Mouse (Mus musculus) liver, embryonic 16.5 days (tissue): ENCODE results near the gene Faf2. TPM values are rescaled to one million over a fixed set of nuclear protein-coding genes. Genes with fewer than 3 reads are reported as not detected.
A peak's percentile ranks its signal among the peaks of the same experiment; 100 is the strongest.

Experiments used
- ATAC-seq: fragments of 200-750 bp; cut with Nextera tagmentation; 2 replicates; pipeline ENCODE4 v1.8.0; 2017; ENCODE audit warnings: low read depth, mild to moderate bottlenecking, moderate number of reproducible peaks, moderate library complexity
- H3K27ac ChIP-seq: fragments of 300-500 bp; sonication (generic); 2 replicates; pipeline ENCODE4 v1.5.1; 2014; ENCODE audit warnings: mild to moderate bottlenecking, low read length
- H3K27me3 ChIP-seq: fragments of 300-500 bp; sonication (generic); 2 replicates; pipeline ENCODE4 v1.6.1; 2014; ENCODE audit warnings: low read depth, low read length, mixed read lengths; ENCODE audit not compliant: control insufficient read depth, insufficient read depth
- H3K36me3 ChIP-seq: fragments of 300-500 bp; sonication (generic); 2 replicates; pipeline ENCODE4 v1.6.1; 2014; ENCODE audit warnings: mild to moderate bottlenecking; ENCODE audit not compliant: control insufficient read depth, insufficient read depth
- H3K4me1 ChIP-seq: fragments of 300-500 bp; sonication (generic); 2 replicates; pipeline ENCODE4 v1.6.1; 2014; ENCODE audit warnings: low read depth, low read length, mixed read lengths; ENCODE audit not compliant: control insufficient read depth
- H3K4me2 ChIP-seq: fragments of 300-500 bp; sonication (generic); 2 replicates; pipeline ENCODE4 v1.6.1; 2014; ENCODE audit warnings: low read depth, low read length, mixed read lengths
- H3K4me3 ChIP-seq: fragments of 300-500 bp; sonication (generic); 2 replicates; pipeline ENCODE4 v1.5.1; 2014; ENCODE audit warnings: low read depth, mild to moderate bottlenecking, low read length
- H3K9ac ChIP-seq: fragments of 300-500 bp; sonication (generic); 2 replicates; pipeline ENCODE4 v1.6.1; 2014; ENCODE audit warnings: low read depth, low read length
- H3K9me3 ChIP-seq: fragments of 300-500 bp; sonication (generic); replicated peaks from 2 replicates; pipeline ENCODE4 v1.6.1; 2016; ENCODE audit warnings: low read length; ENCODE audit not compliant: control insufficient read depth
- WGBS: fragments of 180-500 bp; shearing (Covaris S2); extraction: QIAGEN DNeasy Blood & Tissue Kit; methylation state at CpG from one replicate; pipeline ENCODE4 v1.1.7; 2014; ENCODE audit not compliant: insufficient replicate concordance; 5-methylcytosine and 5-hydroxymethylcytosine counted together
- polyA plus RNA-seq: library from polyadenylated mRNA; unstranded; fragments of >200 nt; fragmentation: Nextera tagmentation; extraction: Ambion mirVana; gene quantifications from 2 replicates; pipeline ENCODE4 v1.2.1, GENCODE M21; 2015

The Faf2 gene
- polyA plus RNA-seq, 1 experiment from 2014 or later = 29.9 TPM

DNA sequence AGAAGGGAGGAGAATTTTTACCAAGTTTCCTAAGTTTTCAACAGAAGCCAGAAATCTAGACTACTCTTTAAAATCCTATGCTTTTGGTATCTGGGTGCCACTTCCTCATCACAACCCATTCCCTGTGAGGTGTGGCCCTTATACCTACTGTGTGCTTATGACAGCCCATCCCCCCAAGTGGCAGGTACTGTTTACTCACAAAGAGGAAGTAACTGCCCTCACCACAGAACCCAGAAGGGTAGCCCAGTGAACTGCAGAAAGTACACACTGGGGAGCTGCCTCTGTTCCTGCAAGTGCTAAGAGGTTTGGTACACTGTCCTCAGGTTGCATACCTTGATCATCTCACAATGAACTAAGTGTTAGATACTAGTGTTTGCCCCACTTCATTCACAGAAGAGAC is 70.2 kb downstream of the Faf2 start:
- no peaks in the 10 kb centered on the region for H3K36me3 ChIP-seq
- no peaks in the 10 kb centered on the region for H3K27me3 ChIP-seq
- no peak for ATAC-seq
- peak overlapping the region; percentile 82 for H3K4me3 ChIP-seq
- no peaks in the 10 kb centered on the region for H3K9me3 ChIP-seq
- H3K9ac ChIP-seq = peak overlapping the region; percentile 85
- peak overlapping the region; percentile 18 for H3K27ac ChIP-seq
- H3K4me1 ChIP-seq = peaks cover 43% of the 10 kb centered on the region
- H3K4me2 ChIP-seq = peak overlapping the region; percentile 95

DNA sequence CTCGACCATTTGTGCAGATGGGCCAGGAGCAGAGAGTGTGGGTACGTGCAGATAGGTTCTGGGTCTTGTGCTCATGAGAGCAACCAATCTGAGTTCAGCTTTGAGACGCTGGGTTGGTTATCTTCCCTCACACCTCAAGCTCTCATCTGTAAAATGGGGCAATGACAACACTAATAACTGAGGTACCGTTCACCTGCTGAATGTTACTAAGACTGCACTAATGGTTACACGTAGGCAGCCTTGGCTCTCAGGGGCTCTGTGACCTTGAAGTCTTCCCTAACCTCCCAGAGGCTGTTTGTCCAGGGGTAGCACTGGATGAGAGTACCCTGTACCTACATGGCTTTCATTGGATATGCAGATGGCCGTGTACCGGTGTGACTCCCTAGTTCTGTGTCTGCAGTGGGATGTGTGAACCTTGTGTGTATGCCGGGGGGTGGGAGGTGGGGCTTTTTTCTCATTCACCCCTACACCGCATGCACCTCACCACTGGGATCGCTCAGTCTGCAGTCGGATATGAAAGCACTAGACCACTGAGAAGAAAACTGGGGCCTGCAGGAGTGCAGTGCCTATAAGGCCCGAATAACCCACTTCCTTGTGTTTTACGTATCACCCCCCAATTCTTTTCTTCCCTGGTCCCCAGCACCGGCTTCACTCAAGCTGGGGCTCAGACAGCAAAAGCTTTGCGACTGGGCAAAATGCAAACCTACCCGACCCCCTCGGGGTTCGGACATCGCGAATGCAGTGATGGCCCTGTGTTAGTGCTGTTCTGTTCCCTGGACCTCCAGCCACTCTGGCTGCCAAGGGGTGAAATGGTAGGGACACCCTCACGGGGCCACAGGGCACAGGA is 71.3 kb downstream of the Faf2 start:
- H3K4me1 ChIP-seq = peaks cover 41% of the 10 kb centered on the region
- H3K4me3 ChIP-seq = peak overlapping the region; percentile 82
- H3K27ac ChIP-seq = peak overlapping the region; percentile 96
- H3K36me3 ChIP-seq = no peaks in the 10 kb centered on the region
- peak overlapping the region; percentile 95 for H3K4me2 ChIP-seq
- no peaks in the 10 kb centered on the region for H3K27me3 ChIP-seq
- H3K9ac ChIP-seq = peak overlapping the region; percentile 85
- 5% methylated on average over 21 of the region's 21 CpGs for WGBS
- no peak for ATAC-seq
- no peaks in the 10 kb centered on the region for H3K9me3 ChIP-seq

DNA sequence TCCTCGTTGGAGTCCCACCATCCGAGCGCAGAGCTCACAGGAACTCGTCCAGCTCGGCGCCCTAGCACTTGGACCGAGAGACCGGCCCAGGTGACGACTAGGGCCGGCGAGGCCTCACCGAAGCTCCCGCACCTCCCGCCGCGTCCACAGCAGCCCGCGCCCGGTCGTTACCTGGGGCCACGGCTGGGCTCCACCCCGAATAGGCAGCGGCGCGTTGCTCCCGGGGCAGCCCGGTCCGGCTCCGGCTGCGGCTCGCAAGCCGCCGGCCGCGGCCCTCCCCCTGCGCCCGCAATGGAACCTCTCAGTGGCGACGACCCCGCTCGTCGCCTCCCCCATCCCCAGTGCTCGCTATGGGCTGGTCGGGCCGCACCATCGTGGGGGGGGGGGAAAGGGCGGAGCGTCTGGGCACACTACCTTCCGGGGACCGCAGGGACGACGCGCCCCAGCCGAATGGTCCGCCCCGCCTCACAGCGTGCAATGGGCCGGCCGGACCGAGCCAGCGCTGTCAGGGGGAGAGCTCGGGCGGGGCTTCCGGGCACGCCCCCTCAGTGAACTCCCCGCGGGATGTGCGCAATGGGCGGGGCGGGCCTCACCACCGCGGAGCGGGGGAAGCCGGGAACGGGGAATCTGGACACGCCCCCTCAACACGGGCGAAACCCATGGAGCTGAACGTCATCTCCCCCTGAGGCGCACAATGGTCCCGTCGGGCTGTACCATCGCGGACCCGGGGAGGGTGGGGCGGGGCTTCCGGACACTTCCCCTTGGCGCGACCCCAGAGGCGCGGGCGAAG is 72.2 kb downstream of the Faf2 start, which contains the start of gene Rnf44:
Gene Rnf44, minus strand, starts transcription at position 350 of the 790 bp plus-strand sequence.
- Histone ChIP-seq H3K9ac (peak within 1 kb of the TSS; percentile 85), H3K27ac (peak within 1 kb of the TSS; percentile 96), H3K4me3 (peak within 1 kb of the TSS; percentile 82), H3K4me1 (peaks cover 34% of the 10 kb centered on the region), H3K27me3 (no peaks in the 10 kb centered on the region), H3K4me2 (peak within 1 kb of the TSS; percentile 95), H3K36me3 (no peaks in the 10 kb centered on the region), H3K9me3 (no peaks in the 10 kb centered on the region)
- peak; percentile 96 for ATAC-seq
- under 1% methylated on average over 87 of the region's 92 CpGs for WGBS

DNA sequence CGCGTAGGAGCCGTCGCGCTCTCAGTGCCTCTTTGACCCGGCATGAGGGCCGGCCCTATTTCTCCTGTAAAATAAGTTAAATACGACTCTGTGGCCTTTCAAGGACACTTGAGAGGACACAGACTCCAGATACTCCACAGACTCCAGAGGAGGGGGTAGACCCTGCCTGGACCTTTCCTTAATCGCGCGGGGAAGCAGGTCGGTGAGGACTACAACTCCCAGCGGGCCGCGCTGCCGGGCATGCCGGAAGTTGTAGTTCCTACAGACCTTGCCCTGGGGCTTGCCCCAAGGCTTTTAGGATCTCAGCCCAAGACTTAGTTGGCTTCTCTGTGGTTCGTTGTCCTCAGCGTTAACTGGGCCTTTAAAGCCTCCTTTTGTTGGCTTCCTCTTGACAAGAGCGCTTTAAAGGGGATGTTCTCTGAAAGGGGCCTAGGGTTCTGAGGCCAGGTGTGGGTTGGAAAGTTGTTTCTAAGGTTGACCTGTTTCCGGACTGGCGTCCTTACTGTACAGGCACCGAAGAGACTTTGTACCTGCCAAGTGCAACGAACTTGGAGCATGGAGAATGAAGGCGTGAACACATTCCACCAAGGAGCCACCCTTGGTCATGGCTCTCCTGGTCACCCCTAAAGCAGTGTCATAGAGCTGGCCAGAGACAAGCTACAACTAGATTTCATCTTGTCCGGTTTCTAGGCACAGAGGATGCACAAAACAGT is 72.9 kb downstream of the Faf2 start:
- no peaks in the 10 kb centered on the region for H3K27me3 ChIP-seq
- no peaks in the 10 kb centered on the region for H3K9me3 ChIP-seq
- peaks cover 31% of the 10 kb centered on the region for H3K4me1 ChIP-seq
- WGBS = 14% methylated on average over 26 of the region's 26 CpGs
- peak overlapping the region; percentile 71 for H3K9ac ChIP-seq
- peak overlapping the region; percentile 95 for H3K4me2 ChIP-seq
- no peaks in the 10 kb centered on the region for H3K36me3 ChIP-seq
- peak overlapping the region; percentile 82 for H3K4me3 ChIP-seq
- ATAC-seq = peak; percentile 66
- H3K27ac ChIP-seq = peak overlapping the region; percentile 96

DNA sequence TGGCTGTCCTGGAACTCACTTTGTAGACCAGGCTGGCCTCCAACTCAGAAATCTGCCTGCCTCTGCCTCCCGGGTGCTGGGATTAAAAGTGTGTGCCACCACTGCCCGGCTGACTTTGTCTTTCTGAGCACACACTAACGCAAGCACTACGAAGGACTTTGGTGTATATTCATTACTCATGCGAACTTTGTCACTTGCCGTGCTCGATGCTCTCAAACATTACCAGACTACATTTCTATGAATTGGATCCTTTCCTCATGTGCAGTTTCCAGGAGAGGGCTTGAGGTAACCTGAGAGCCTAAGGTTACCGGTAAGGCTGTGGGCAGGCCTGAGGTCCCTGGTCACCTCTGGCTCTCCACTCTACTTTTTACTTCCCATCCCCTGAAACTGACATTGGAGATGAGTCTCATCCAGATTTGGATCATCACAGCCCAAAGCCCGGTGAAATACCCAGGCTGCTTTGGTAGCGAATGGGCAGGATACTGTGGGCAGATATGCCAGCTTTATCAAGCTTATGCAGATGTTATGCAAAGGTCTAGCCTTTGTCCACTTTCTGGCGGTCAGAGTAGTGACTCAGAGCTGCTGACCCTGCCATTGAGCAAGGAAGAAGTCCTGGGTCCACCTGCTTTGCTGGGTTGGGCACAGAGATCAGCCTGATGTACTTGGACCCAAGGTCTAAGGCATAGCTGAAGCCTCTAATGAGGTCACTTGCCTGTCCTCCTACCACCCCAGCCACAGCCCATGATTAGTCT is 74.1 kb downstream of the Faf2 start:
- H3K4me1 ChIP-seq = peaks cover 29% of the 10 kb centered on the region
- no peaks in the 10 kb centered on the region for H3K36me3 ChIP-seq
- ATAC-seq = no peak
- H3K27ac ChIP-seq = no peak overlapping the region
- WGBS = 70% methylated on average over 11 of the region's 11 CpGs
- H3K9ac ChIP-seq = no peak overlapping the region
- H3K4me2 ChIP-seq = no peak overlapping the region
- H3K27me3 ChIP-seq = no peaks in the 10 kb centered on the region
- no peaks in the 10 kb centered on the region for H3K9me3 ChIP-seq
- no peak overlapping the region for H3K4me3 ChIP-seq

DNA sequence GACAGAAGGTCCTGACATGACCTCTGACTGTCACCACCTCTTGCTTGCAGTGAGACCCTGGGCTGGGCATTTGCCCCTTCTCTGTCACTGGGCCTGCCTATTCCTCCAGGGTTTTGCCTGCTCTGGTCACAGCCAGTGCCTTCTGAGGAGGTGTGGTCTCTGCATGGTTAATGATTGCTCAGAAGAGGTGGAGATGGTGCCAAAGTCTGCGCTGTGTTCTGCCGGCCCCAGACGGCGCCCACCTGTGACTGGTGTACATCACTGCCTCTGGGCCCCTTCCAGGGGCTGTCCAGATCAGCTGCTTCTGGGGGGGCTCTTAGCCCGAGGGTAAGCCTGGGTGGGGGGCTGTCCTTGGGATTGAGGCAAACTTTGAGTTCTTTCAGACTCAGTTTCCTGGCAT is 79.7 kb downstream of the Faf2 start, which contains the start of gene Cdhr2:
Gene Cdhr2, plus strand, starts transcription at position 219 of the 400 bp plus-strand sequence.
- ATAC-seq = peak; percentile 86
- Histone ChIP-seq H3K27ac (peak within 1 kb of the TSS; percentile 13; the same call in 1 of the 2 replicates), H3K9ac (no peak within 1 kb of the TSS; the same call in 1 of the 2 replicates), H3K9me3 (no peaks in the 10 kb centered on the region), H3K4me1 (no peaks in the 10 kb centered on the region; the same call in none of the 2 replicates), H3K4me3 (peak within 1 kb of the TSS; percentile 40), H3K4me2 (peak within 1 kb of the TSS; percentile 2), H3K27me3 (no peaks in the 10 kb centered on the region), H3K36me3 (no peaks in the 10 kb centered on the region)
- WGBS = 49% methylated on average over 5 of the region's 5 CpGs

DNA sequence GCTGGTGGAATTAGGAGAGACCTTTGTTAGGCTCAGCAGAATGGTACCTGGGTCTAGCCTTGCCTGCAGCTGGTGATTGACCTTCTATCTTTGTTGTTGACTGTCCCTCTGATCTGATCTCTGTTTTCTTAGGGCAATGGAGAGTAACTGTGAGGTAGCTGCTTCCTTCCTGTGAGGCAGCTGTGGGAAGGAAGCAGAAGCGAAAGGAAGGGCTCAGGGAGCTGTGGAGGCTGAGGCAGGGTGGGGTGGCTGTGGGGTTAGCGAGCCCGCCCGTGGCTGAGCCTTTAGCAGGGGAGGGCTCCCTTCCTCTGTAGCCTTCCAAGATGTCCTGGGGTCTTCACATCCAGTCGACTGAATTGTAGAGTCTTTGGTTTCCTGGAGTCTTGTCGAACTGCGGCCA is 80.9 kb downstream of the Faf2 start:
- Histone ChIP-seq H3K9ac (no peak overlapping the region), H3K4me2 (peak overlapping the region; percentile 2), H3K27ac (no peak overlapping the region), H3K9me3 (no peaks in the 10 kb centered on the region), H3K36me3 (no peaks in the 10 kb centered on the region), H3K4me3 (no peak overlapping the region), H3K4me1 (no peaks in the 10 kb centered on the region; the same call in none of the 2 replicates), H3K27me3 (no peaks in the 10 kb centered on the region)
- no peak for ATAC-seq
- 35% methylated on average over 7 of the region's 7 CpGs for WGBS

DNA sequence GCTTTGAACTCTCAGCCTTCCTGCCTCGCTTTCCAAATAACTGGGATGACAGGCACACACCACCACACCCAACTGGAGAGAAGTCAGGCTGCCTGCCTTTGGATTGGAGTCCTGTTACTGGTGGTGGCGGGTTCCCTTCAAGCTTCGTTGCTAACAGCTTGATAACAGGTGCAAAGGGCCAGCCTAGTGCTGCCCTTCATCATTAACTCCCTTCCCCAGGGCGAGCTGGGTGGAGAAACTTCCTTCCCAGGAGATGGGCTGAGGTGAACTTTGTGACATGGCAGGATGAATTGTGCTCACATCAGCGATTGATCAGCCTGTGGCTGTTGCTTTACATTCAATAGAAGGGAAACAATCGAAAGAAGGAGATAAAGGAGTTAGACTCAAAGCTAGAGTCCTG is 83.3 kb downstream of the Faf2 start:
- H3K9me3 ChIP-seq = no peaks in the 10 kb centered on the region
- no peak overlapping the region for H3K4me2 ChIP-seq
- no peak for ATAC-seq
- WGBS = 42% methylated on average over 6 of the region's 6 CpGs
- H3K9ac ChIP-seq = no peak overlapping the region
- no peak overlapping the region for H3K27ac ChIP-seq
- no peak overlapping the region for H3K4me3 ChIP-seq
- no peaks in the 10 kb centered on the region for H3K27me3 ChIP-seq
- H3K36me3 ChIP-seq = no peaks in the 10 kb centered on the region
- H3K4me1 ChIP-seq = no peaks in the 10 kb centered on the region; the same call in none of the 2 replicates
